Mouse (Mus musculus): Measurements from ENCODE around the gene Sarm1. TPM values are rescaled to one million over a fixed set of nuclear protein-coding genes. Genes with fewer than 3 reads are reported as not detected.
A peak's percentile ranks its signal among the peaks of the same experiment; 100 is the strongest.

Gene Sarm1
- polyA plus RNA-seq, 1 experiment: 2.5 TPM

DNA sequence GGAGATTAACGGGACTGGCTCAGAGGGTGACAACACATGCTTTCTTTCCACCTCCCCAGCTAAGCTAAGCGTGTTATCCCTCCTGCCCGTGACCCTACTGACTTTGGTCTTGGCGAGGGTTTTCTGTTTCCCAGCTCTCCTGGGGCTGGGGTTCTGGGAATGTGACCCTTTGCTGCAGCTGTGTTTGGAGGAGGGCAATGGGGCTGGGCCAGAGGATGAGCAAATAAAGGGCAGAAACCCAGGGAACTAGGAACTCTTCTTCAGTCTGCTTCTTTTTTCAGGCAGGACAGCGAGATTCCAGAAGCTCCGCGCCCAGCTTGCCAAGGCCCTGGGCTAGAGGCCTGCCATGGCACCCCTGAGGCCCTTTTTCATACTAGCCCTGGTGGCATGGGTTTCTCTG, 1.4 kb upstream of the Sarm1 start, which contains the start of gene Vtn:
Vtn (plus strand) TSS at position 88 of the 400 bp plus-strand sequence.
- Histone ChIP-seq H3K4me1 (ENCODE audit: control insufficient read depth, insufficient read depth, low read length) (peaks cover 10% of the 10 kb centered on the region), H3K27me3 (ENCODE audit: control insufficient read depth, insufficient read depth, low read length) (no peaks in the 10 kb centered on the region), H3K4me3 (ENCODE audit: control insufficient read depth, low read depth, low read length) (peak within 1 kb of the TSS; percentile 49; the same call in 1 of the 2 replicates), H3K36me3 (ENCODE audit: control insufficient read depth, insufficient read depth, low read length) (no peaks in the 10 kb centered on the region), H3K27ac (ENCODE audit: control insufficient read depth, insufficient read depth, low read depth, low read length) (no peak within 1 kb of the TSS)
- TF ChIP-seq POLR2A (IDR thresholded peaks at IDR 0.05; ENCODE audit: control insufficient read depth, low read depth, low read length): no peak
- TF ChIP-seq CTCF (IDR thresholded peaks at IDR 0.05; ENCODE audit: control insufficient read depth, insufficient read depth, insufficient replicate concordance, low read depth, low read length): no peak

DNA sequence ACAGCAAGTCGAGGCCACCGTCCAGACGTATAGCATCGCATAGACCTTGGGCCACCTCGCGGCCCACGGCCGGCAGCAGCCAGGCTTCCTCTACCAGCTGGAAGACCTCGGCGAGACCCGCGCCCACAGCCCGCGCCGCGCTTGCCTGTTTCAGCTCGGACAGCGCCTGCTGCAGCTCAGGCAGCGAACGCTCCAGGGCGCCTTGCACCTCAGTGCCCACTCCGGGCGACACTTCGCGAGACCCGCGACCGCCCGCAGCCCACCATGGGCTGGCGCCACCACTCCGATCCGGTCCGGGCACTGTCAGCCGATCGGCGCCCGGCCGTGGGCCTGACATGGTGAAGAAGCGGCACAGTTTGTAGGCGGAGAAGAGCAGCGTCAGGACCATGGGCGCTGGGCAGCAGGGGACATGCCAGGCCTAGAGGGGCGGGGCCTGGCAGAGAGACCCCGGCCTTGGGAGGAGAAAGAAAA, 448 bp downstream of the Sarm1 start:
- H3K4me1 ChIP-seq (ENCODE audit: control insufficient read depth, insufficient read depth, low read length): peaks cover 10% of the 10 kb centered on the region
- peak overlapping the region; percentile 73 for H3K4me3 ChIP-seq (ENCODE audit: control insufficient read depth, low read depth, low read length)
- TF ChIP-seq CTCF (IDR thresholded peaks at IDR 0.05; ENCODE audit: control insufficient read depth, insufficient read depth, insufficient replicate concordance, low read depth, low read length): no peak
- no peak for TF ChIP-seq POLR2A (IDR thresholded peaks at IDR 0.05; ENCODE audit: control insufficient read depth, low read depth, low read length)
- no peak overlapping the region for H3K27ac ChIP-seq (ENCODE audit: control insufficient read depth, insufficient read depth, low read depth, low read length)
- no peaks in the 10 kb centered on the region for H3K36me3 ChIP-seq (ENCODE audit: control insufficient read depth, insufficient read depth, low read length)
- H3K27me3 ChIP-seq (ENCODE audit: control insufficient read depth, insufficient read depth, low read length): no peaks in the 10 kb centered on the region

DNA sequence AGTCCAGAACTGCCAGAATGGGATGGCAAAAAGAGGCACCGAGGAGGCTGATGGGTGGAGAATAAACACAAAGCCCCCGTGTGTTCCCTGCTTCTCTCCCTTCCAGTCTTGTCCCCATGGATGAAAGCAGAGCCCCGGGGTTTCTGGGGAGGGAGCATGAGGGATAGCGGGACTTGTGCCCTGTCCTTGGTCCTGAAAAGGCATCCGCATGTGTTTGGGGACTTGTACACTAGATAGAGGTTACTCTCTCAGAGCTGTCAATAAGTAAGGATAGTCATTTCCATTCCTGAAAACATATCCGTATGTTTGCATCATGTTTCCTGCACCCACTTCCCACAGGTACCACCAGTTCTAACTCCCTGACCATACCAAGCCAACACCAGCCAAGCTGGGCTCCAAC, 1.6 kb downstream of the Sarm1 start:
- Histone ChIP-seq H3K27me3 (ENCODE audit: control insufficient read depth, insufficient read depth, low read length) (no peaks in the 10 kb centered on the region), H3K36me3 (ENCODE audit: control insufficient read depth, insufficient read depth, low read length) (no peaks in the 10 kb centered on the region), H3K4me3 (ENCODE audit: control insufficient read depth, low read depth, low read length) (no peak overlapping the region), H3K27ac (ENCODE audit: control insufficient read depth, insufficient read depth, low read depth, low read length) (no peak overlapping the region), H3K4me1 (ENCODE audit: control insufficient read depth, insufficient read depth, low read length) (peaks cover 6% of the 10 kb centered on the region)
- TF ChIP-seq POLR2A (IDR thresholded peaks at IDR 0.05; ENCODE audit: control insufficient read depth, low read depth, low read length) (no peak), CTCF (IDR thresholded peaks at IDR 0.05; ENCODE audit: control insufficient read depth, insufficient read depth, insufficient replicate concordance, low read depth, low read length) (no peak)

DNA sequence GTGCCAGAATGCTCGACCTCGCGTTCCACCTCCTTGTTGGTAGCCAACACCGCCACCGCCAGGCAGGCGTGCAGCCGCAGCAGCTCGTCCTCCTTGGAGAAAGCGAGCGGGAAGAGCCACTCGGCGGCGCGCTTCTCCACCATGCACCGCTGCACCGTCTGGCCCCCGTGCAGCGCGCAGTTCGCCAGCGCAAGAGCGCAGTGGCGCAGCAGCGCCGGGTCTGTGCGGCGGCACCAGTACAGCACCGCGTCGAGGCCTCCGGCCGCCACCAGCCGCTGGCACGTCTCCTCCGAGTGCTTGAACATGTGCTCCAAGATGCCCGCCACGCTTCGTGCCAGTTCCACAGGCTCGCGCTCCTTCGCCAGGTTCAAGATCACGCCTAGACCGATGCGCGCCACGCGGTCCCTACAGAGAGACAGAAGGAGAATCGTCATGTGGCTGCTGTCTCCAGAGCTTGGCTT, 6.7 kb downstream of the Sarm1 start:
- Histone ChIP-seq H3K36me3 (ENCODE audit: control insufficient read depth, insufficient read depth, low read length) (no peaks in the 10 kb centered on the region), H3K27me3 (ENCODE audit: control insufficient read depth, insufficient read depth, low read length) (no peaks in the 10 kb centered on the region), H3K4me1 (ENCODE audit: control insufficient read depth, insufficient read depth, low read length) (peaks cover 10% of the 10 kb centered on the region; the same call in 1 of the 2 replicates), H3K27ac (ENCODE audit: control insufficient read depth, insufficient read depth, low read depth, low read length) (no peak overlapping the region), H3K4me3 (ENCODE audit: control insufficient read depth, low read depth, low read length) (peak overlapping the region; percentile 32)
- TF ChIP-seq POLR2A (IDR thresholded peaks at IDR 0.05; ENCODE audit: control insufficient read depth, low read depth, low read length): no peak
- no peak for TF ChIP-seq CTCF (IDR thresholded peaks at IDR 0.05; ENCODE audit: control insufficient read depth, insufficient read depth, insufficient replicate concordance, low read depth, low read length)

DNA sequence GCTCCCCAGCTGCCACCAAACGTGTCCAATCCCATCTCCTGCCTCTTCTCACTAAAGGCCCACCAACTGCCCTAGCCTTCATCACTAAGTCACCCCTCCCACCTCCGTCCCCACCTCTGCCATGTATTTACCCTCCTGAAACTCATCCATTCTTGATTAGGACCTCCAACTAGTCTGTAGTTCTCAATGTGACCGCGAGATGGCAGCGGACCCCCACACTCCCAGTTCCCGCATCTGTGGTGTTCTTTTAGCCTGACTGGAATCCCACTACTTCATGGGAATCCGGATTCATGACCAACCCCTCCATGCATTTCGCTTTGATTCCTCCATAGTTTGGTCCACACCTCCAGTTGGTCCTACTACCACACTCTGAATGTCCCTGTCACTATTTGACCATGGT, 9.4 kb downstream of the Sarm1 start:
- Histone ChIP-seq H3K27ac (ENCODE audit: control insufficient read depth, insufficient read depth, low read depth, low read length) (no peak overlapping the region), H3K4me3 (ENCODE audit: control insufficient read depth, low read depth, low read length) (no peak overlapping the region), H3K4me1 (ENCODE audit: control insufficient read depth, insufficient read depth, low read length) (peaks cover 13% of the 10 kb centered on the region; the same call in 1 of the 2 replicates), H3K36me3 (ENCODE audit: control insufficient read depth, insufficient read depth, low read length) (no peaks in the 10 kb centered on the region), H3K27me3 (ENCODE audit: control insufficient read depth, insufficient read depth, low read length) (no peaks in the 10 kb centered on the region)
- TF ChIP-seq CTCF (IDR thresholded peaks at IDR 0.05; ENCODE audit: control insufficient read depth, insufficient read depth, insufficient replicate concordance, low read depth, low read length): peak; percentile 77; the same call in 1 of the 2 replicates
- TF ChIP-seq POLR2A (IDR thresholded peaks at IDR 0.05; ENCODE audit: control insufficient read depth, low read depth, low read length): no peak

DNA sequence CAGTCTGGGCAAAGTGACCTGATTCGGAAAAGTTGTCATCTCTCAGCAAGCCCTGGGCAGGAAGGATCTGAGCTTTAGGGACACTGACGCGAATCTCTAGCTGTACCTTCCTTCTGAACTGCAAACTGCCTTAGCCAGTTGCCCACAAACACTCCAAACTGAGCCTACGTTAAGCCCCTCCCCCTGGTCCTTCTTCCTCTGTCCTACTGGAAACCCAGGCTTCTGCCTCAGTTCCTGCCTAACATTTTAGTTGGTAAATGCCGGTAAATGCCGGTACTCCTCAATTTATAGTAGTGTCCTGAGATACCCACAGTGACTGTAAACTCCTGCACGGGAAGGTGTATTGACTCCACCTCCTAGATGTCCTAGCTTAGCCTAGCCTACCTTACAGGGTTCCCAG, 13.9 kb downstream of the Sarm1 start:
- no peak overlapping the region for H3K27ac ChIP-seq (ENCODE audit: control insufficient read depth, insufficient read depth, low read depth, low read length)
- no peaks in the 10 kb centered on the region for H3K36me3 ChIP-seq (ENCODE audit: control insufficient read depth, insufficient read depth, low read length)
- peaks cover 9% of the 10 kb centered on the region; the same call in 1 of the 2 replicates for H3K4me1 ChIP-seq (ENCODE audit: control insufficient read depth, insufficient read depth, low read length)
- peak overlapping the region; percentile 51 for H3K4me3 ChIP-seq (ENCODE audit: control insufficient read depth, low read depth, low read length)
- no peaks in the 10 kb centered on the region for H3K27me3 ChIP-seq (ENCODE audit: control insufficient read depth, insufficient read depth, low read length)
- TF ChIP-seq POLR2A (IDR thresholded peaks at IDR 0.05; ENCODE audit: control insufficient read depth, low read depth, low read length) (no peak), CTCF (IDR thresholded peaks at IDR 0.05; ENCODE audit: control insufficient read depth, insufficient read depth, insufficient replicate concordance, low read depth, low read length) (no peak)

DNA sequence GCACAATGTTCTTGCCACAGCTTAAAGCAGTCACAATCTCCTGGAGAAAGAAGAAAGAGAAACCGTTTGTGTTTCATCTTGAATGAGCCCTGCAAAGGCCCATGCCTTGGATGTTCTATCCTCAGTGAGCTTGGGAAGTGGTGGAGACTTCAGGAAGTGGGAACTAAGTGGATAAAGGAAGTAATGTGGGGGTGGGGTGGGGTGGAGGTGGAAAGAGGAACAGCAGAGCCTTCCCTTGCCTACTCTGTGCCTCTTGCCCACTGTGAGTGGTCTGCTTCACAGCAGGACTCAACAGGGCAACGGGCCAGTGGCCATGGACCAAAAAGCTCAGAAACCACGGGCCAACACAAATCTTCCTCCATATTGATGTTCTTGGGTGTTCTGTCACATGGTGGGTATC, 22.3 kb downstream of the Sarm1 start:
- no peaks in the 10 kb centered on the region for H3K4me1 ChIP-seq (ENCODE audit: control insufficient read depth, insufficient read depth, low read length)
- H3K27me3 ChIP-seq (ENCODE audit: control insufficient read depth, insufficient read depth, low read length): no peaks in the 10 kb centered on the region
- H3K36me3 ChIP-seq (ENCODE audit: control insufficient read depth, insufficient read depth, low read length): no peaks in the 10 kb centered on the region
- TF ChIP-seq POLR2A (IDR thresholded peaks at IDR 0.05; ENCODE audit: control insufficient read depth, low read depth, low read length) (no peak), CTCF (IDR thresholded peaks at IDR 0.05; ENCODE audit: control insufficient read depth, insufficient read depth, insufficient replicate concordance, low read depth, low read length) (no peak)
- H3K4me3 ChIP-seq (ENCODE audit: control insufficient read depth, low read depth, low read length): no peak overlapping the region
- no peak overlapping the region for H3K27ac ChIP-seq (ENCODE audit: control insufficient read depth, insufficient read depth, low read depth, low read length)
